Mouse (Mus musculus): ENCODE results near the gene Gm44502.
A peak's percentile ranks its signal among the peaks of the same experiment; 100 is the strongest.

The Gm44502 gene

GRCm38 (mm10) chr15:89399716-89400115, 29.8 kb downstream of the Gm44502 start:
- no peak for DNase-seq (ENCODE audit: low read depth)

- DNase-seq (ENCODE audit: low read depth), result no peak
These were observed 31.4 kb downstream of the Gm44502 start for GRCm38 (mm10) chr15:89398146-89398545.

- DNase-seq (ENCODE audit: low read depth), result no peak
These were observed 32.6 kb downstream of the Gm44502 start for GRCm38 (mm10) chr15:89396883-89397282.

DNA sequence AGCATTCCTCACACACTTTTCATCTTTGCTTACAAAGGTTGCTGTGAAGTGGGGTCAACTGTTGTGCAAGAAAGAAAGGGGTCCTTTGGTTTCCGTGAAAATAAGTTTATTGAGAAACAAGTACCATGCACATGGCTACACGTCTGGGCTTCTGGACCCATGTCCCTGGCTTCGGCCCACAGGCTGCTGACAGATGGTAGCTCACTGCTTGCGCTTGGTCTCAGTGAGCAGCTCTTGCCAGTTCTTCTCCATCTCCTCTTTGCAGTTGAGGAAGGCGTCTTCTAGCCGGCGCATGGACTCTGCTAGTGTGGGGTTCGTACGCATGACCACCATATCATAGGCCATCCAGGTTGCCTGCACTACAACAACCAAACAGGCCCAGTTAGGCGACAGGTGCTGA, 39.4 kb downstream of the Gm44502 start:
- DNase-seq (ENCODE audit: low read depth), result no peak

GRCm38 (mm10) chr15:89387127-89387526, 42.4 kb downstream of the Gm44502 start:
- no peak for DNase-seq (ENCODE audit: low read depth)

- DNase-seq (ENCODE audit: low read depth), result no peak
These were observed 44.9 kb downstream of the Gm44502 start, which contains the start of gene Klhdc7b for GRCm38 (mm10) chr15:89384617-89385016. Gene Klhdc7b, plus strand, starts transcription at chr15:89384917.

- no peak for DNase-seq (ENCODE audit: low read depth)
These were observed 50.1 kb downstream of the Gm44502 start for GRCm38 (mm10) chr15:89379429-89379828.

GRCm38 (mm10) chr15:89378831-89379401, 50.6 kb downstream of the Gm44502 start, which contains the start of gene Odf3b:
Gene Odf3b, minus strand, starts transcription at chr15:89379282.
- no peak for DNase-seq (ENCODE audit: low read depth)

GRCm38 (mm10) chr15:89377938-89378828, 51.3 kb downstream of the Gm44502 start:
- no peak for DNase-seq (ENCODE audit: low read depth)

DNA sequence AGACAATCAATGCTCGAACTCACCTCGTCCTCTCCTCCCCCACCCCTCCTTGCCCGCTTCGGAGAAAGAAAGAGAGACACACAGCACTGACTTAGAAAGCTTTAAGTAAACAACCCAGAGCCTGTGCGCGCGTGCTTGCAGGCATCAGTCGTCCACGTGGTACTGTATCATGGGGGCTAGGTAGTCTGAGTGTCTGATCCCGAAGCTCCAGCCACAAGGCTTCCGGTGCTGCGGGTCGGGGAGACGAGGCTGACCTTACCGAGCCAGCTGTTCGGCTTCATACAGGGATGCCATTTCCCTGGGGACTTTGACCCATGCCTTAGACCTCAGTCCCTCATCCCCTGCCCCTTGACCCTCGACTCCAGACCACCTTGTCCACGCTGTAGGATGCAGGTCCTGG, 52.1 kb downstream of the Gm44502 start:
- no peak for DNase-seq (ENCODE audit: low read depth)

DNA sequence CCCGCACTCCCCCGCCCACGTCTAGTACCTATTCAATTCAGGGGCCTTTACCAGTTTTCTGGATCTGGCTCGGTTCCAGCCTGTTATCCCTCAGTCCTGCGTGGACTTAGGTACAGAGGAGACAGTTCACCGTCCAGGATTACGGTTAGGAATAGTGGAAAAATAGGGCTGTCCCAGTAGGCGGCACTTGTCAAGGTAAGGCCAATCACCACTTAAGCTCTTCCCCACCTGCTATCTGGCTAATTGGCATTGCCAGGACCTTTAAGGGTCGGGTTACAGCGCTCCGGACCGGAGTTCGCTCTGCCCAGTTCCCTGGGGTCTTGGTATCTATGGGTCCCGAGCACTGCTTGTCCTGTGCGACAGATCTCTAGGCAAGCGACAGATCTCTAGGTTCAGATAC, 52.5 kb downstream of the Gm44502 start, which contains the start of gene Tymp:
TSS of gene Tymp (minus strand) at position 83 of the 400 bp plus-strand sequence.
- no peak for DNase-seq (ENCODE audit: low read depth)

DNA sequence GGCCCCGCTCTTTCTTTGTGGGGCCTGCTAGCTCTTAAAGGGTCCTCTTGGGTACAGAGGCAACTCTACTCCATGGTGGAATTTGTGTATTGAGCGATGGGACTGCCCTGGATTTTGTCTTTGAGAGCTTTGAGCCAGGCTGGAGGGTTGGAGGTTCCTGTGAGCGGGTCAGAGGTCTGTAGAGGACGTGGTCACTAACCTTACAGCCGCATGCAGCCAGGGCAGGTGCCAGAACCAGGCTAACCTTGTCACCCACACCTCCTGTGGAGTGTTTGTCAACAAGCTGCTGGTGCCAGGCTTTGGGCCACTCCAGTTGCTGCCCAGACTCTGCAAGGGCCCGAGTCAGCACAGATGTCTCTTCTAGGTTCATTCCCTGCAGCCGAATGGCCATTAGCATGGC, 53.5 kb downstream of the Gm44502 start:
- no peak for DNase-seq (ENCODE audit: low read depth)

DNA sequence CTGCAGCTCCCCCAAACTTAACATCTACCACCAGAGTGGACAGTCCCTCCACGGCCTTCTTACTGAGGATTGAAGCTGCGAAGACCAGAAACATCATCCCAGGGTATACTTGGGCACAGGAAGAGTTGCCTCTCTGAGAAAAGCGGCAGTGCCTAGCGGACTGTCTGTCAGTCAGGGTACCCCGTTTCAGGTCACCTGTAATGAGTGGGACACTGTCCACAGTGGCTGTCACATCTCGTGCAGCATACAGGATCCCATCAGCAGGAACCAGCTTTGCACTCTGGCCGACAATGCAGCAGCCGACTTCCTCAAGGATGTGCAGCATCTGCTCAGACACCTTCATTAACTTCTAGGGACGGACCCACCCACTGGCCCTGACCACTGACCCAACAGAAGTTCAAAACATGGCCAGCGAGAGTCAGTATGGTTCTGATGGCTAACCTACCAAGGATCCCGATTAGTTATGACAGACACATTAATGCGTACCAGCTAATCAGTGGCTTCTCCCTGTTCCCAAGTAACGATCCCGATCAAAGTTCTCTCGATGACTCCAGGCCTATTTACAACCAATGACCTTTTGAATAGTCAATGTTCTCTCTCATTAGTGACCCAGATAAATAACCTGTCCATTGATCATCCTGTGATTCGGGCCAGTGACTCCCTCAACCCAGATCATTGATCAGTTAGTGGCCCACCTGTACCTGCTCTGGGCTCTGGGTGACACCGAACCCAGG, 54.5 kb downstream of the Gm44502 start:
- DNase-seq (ENCODE audit: low read depth), result no peak

DNA sequence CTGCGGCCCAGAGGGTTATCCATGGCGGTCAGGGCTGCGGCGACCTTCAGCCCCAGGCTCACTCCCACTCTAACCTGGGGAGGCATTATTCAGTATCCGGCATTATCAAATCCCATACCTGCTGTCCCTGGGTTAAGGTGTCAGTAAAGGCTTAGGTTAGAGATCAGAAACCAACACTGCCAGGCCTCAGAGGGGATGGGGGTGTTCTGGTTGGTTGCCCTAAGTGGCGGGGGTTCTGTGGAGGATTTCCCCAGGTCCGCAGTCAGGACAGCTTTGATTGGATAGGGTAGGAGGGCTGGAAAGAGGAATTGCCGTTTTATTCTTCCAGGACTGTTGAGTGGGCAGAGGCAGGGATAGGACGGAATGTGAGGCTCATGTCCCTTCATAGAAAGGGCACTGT, 55.2 kb downstream of the Gm44502 start:
- DNase-seq (ENCODE audit: low read depth), result no peak

GRCm38 (mm10) chr15:89373762-89374248, 55.7 kb downstream of the Gm44502 start, which contains the start of gene Sco2:
Gene Sco2, minus strand, starts transcription at chr15:89373846.
- peak; percentile 84 for DNase-seq (ENCODE audit: low read depth)

GRCm38 (mm10) chr15:89373027-89373761, 56.3 kb downstream of the Gm44502 start:
- DNase-seq (ENCODE audit: low read depth), result peak; percentile 81

DNA sequence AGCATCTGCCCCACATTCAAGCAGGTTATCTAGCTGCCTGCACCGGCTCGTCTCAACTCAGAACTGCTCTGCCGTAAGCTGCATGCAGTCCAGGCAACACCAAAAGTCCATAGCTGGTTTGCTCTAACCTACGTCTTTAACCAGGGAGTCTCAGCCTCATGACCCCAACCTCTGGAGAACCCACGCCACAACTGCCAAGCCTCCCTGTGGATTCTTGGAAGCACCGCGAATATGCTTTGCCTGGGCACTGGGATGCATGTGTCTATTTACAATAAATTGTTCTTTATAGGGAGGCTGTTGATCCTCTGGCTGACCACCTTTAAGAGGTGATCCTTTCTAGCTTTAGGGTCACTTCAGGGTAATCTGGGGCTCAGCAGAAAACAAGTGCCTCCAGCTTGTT, 57.0 kb downstream of the Gm44502 start:
- no peak for DNase-seq (ENCODE audit: low read depth)

GRCm38 (mm10) chr15:89372068-89372467, 57.4 kb downstream of the Gm44502 start:
- DNase-seq (ENCODE audit: low read depth), result no peak

Data from c-Kit-positive CD71-negative TER-119-negative erythroid progenitor cells, embryonic 14.5 days (primary cell).